Mouse (Mus musculus) bone marrow macrophage, adult 2 months (primary cell): ENCODE data around the gene 4930524J08Rik.

ENCODE experiments used
- CTCF ChIP-seq: IDR thresholded peaks from 2 replicates; pipeline ENCODE4 v1.5.1; 2012; ENCODE audit warnings: low read depth, mild to moderate bottlenecking, low read length, moderate library complexity
- POLR2A ChIP-seq: IDR thresholded peaks from 2 replicates; pipeline ENCODE4 v1.6.1; 2012; ENCODE audit warnings: mild to moderate bottlenecking, low read depth, low read length, borderline replicate concordance

DNA sequence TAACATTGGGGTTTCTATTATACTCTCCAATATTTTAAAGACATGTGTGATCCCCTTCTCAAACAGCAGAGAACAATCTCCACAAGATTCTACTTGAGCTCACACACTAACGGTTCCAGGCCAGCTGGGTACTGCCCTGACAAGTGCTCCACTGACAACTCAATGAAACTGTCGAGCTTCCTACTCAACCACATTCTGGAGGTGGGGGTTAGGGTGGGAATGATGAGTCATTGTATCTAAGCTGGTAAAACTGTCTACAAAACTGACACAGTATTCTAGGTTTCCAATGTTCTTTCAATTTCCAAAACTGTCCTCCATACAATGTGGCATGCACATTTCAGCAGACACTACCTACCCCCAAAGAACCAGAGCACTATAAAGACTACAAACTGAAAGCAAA is 4.9 kb upstream of the 4930524J08Rik start:
- TF ChIP-seq CTCF (no peak), POLR2A (no peak)
